Mouse (Mus musculus): Measurements from ENCODE around the gene Ptcra. TPM values are rescaled to one million over a fixed set of nuclear protein-coding genes. Genes with fewer than 3 reads are reported as not detected.
A peak's percentile ranks its signal among the peaks of the same experiment; 100 is the strongest.

The Ptcra gene
- total RNA-seq, 2 experiments from 2014 or later = not detected

- intact Hi-C loops (cut with DNase I) = no loop called here
- DNase-seq = no peak
- Histone ChIP-seq H3K4me3 (no peak overlapping the region), H3K27ac (no peak overlapping the region)
- TF ChIP-seq CTCF (IDR thresholded peaks at IDR 0.05) = no peak
These were observed 4.8 kb downstream of the Ptcra start for GRCm38 (mm10) chr17:46758753-46759152.

GRCm38 (mm10) chr17:46751794-46752556 lies 11.5 kb downstream of the Ptcra start, which contains the start of gene Cnpy3:
Gene Cnpy3, minus strand, starts transcription at chr17:46752214.
- TF ChIP-seq CTCF (IDR thresholded peaks at IDR 0.05) = no peak
- Histone ChIP-seq H3K4me3 (peak within 1 kb of the TSS; percentile 87), H3K27ac (peak within 1 kb of the TSS; percentile 91)
- intact Hi-C loops (cut with DNase I) = loop anchor here (5.0 kb wide), 1 partner anchor 70 kb away; the partner anchor contains the start of gene Klhdc3
- peak; percentile 99 for DNase-seq

GRCm38 (mm10) chr17:46751056-46751793 lies 12.3 kb downstream of the Ptcra start:
- H3K27ac ChIP-seq = peak overlapping the region; percentile 91
- H3K4me3 ChIP-seq = peak overlapping the region; percentile 87
- no peak for DNase-seq
- intact Hi-C loops (cut with DNase I) = loop anchor here (5.0 kb wide), 1 partner anchor 69 kb away; the partner anchor contains the start of gene Klhdc3
- no peak for TF ChIP-seq CTCF (IDR thresholded peaks at IDR 0.05)

- H3K4me3 ChIP-seq = peak overlapping the region; percentile 87
- no peak for DNase-seq
- intact Hi-C loops (cut with DNase I) = loop anchor here (5.0 kb wide), 1 partner anchor 68 kb away; the partner anchor contains the start of gene Klhdc3
- peak overlapping the region; percentile 91; the same call in 1 of the 2 replicates for H3K27ac ChIP-seq
- TF ChIP-seq CTCF (IDR thresholded peaks at IDR 0.05) = no peak
These were observed 12.9 kb downstream of the Ptcra start for GRCm38 (mm10) chr17:46750580-46750979.

- DNase-seq = no peak
- no peak overlapping the region for H3K4me3 ChIP-seq
- intact Hi-C loops (cut with DNase I) = no loop called here
- no peak for TF ChIP-seq CTCF (IDR thresholded peaks at IDR 0.05)
- H3K27ac ChIP-seq = no peak overlapping the region
These were observed 14.2 kb downstream of the Ptcra start for GRCm38 (mm10) chr17:46749282-46749681.

GRCm38 (mm10) chr17:46747806-46748205 lies 15.7 kb downstream of the Ptcra start:
- intact Hi-C loops (cut with DNase I) = no loop called here
- no peak for DNase-seq
- no peak overlapping the region for H3K4me3 ChIP-seq
- H3K27ac ChIP-seq = no peak overlapping the region
- no peak for TF ChIP-seq CTCF (IDR thresholded peaks at IDR 0.05)

GRCm38 (mm10) chr17:46747234-46747633 lies 16.3 kb downstream of the Ptcra start:
- no peak overlapping the region for H3K27ac ChIP-seq
- DNase-seq = no peak
- no peak for TF ChIP-seq CTCF (IDR thresholded peaks at IDR 0.05)
- no peak overlapping the region for H3K4me3 ChIP-seq
- intact Hi-C loops (cut with DNase I) = no loop called here

- DNase-seq = no peak
- Histone ChIP-seq H3K27ac (no peak overlapping the region), H3K4me3 (no peak overlapping the region)
- TF ChIP-seq CTCF (IDR thresholded peaks at IDR 0.05) = no peak
- intact Hi-C loops (cut with DNase I) = no loop called here
These were observed 18.0 kb downstream of the Ptcra start for GRCm38 (mm10) chr17:46745506-46745905.

GRCm38 (mm10) chr17:46742986-46743385 lies 20.5 kb downstream of the Ptcra start:
- no peak for DNase-seq
- no peak for TF ChIP-seq CTCF (IDR thresholded peaks at IDR 0.05)
- intact Hi-C loops (cut with DNase I) = no loop called here
- Histone ChIP-seq H3K27ac (no peak overlapping the region), H3K4me3 (no peak overlapping the region)

GRCm38 (mm10) chr17:46741305-46741704 lies 22.2 kb downstream of the Ptcra start:
- Histone ChIP-seq H3K27ac (no peak overlapping the region), H3K4me3 (no peak overlapping the region)
- no peak for TF ChIP-seq CTCF (IDR thresholded peaks at IDR 0.05)
- DNase-seq = no peak
- intact Hi-C loops (cut with DNase I) = no loop called here

GRCm38 (mm10) chr17:46736160-46736559 lies 27.4 kb downstream of the Ptcra start:
- Histone ChIP-seq H3K4me3 (no peak overlapping the region), H3K27ac (no peak overlapping the region)
- intact Hi-C loops (cut with DNase I) = no loop called here
- peak; percentile 51 for TF ChIP-seq CTCF (IDR thresholded peaks at IDR 0.05)
- no peak for DNase-seq

- intact Hi-C loops (cut with DNase I) = no loop called here
- TF ChIP-seq CTCF (IDR thresholded peaks at IDR 0.05) = no peak
- no peak for DNase-seq
- H3K27ac ChIP-seq = no peak overlapping the region
- H3K4me3 ChIP-seq = no peak overlapping the region
These were observed 28.2 kb downstream of the Ptcra start for GRCm38 (mm10) chr17:46735287-46735686.

GRCm38 (mm10) chr17:46734055-46734454 lies 29.5 kb downstream of the Ptcra start:
- H3K4me3 ChIP-seq = no peak overlapping the region
- no peak overlapping the region for H3K27ac ChIP-seq
- no peak for DNase-seq
- no peak for TF ChIP-seq CTCF (IDR thresholded peaks at IDR 0.05)
- intact Hi-C loops (cut with DNase I) = no loop called here

All from gastrocnemius, adult 2 months (tissue).